25 mouse cellular contexts compared by ENCODE assay signal in genomic region chr6:76378674-76379073, GRCm38 (mm10).
DNase-seq lines count a peak whose midpoint lies in the region; ATAC-seq and TF ChIP-seq lines count a peak whose summit lies in the region.
"Had no signal": no experiment of that assay in that cellular context is flagged by ENCODE, and none has a peak within 500 bp of the region (broad histone marks: within the 10 kb centered on the region; RNA-seq: fewer than 3 reads in every experiment).

No protein-coding gene starts in this region.

- DNase-seq in ES-CJ7 (ENCODE audit: low read depth, low spot score) (peak; percentile 77), R1 (ENCODE audit: low read depth, low spot score) (peak; percentile 47), ZHBTc4 (ENCODE audit: low read depth, low spot score) (peak; percentile 63)
- no peak for DNase-seq in embryonic facial prominence, embryonic 10.5 days (ENCODE audit: low spot score)
- no peak for DNase-seq in liver, embryonic 11.5 days (ENCODE audit: low spot score)
- DNase-seq: adrenal gland, adult 2 months; adrenal gland, postnatal 10 days; adrenal gland, postnatal 25 days; cerebellum, adult 11 months; cerebellum, adult 18-20 months; cerebellum, adult 8-10 months; cerebellum, adult 9-11 months; cerebellum, postnatal 14 days; cerebellum, postnatal 36 days had no signal

- no peak overlapping the region for H3K9ac ChIP-seq in ES-Bruce4 (ENCODE audit: low read depth, poor library complexity, severe bottlenecking)
- H3K9ac ChIP-seq in liver, embryonic 11.5 days (ENCODE audit: low read depth, low read length) = no peak overlapping the region
- H3K9ac ChIP-seq in intestine, embryonic 15.5 days = no peak overlapping the region
- H3K9ac ChIP-seq: embryonic facial prominence, embryonic 13.5 days; embryonic facial prominence, embryonic 15.5 days; forebrain, embryonic 12.5 days had no signal

- peak; percentile 86 for TF ChIP-seq EP300 in ES-Bruce4 (IDR thresholded peaks at IDR 0.05; ENCODE audit: insufficient read depth, low read depth, low read length)

- 80% methylated on average over 3 of the region's 3 CpGs for WGBS in embryonic facial prominence, embryonic 10.5 days
- WGBS in liver, embryonic 11.5 days = 74% methylated on average over 3 of the region's 3 CpGs
- WGBS in intestine, embryonic 15.5 days = 80% methylated on average over 3 of the region's 3 CpGs

- H3K27me3 ChIP-seq in ES-Bruce4 (ENCODE audit: control insufficient read depth, insufficient read depth, low read length, poor library complexity, severe bottlenecking) = no peaks in the 10 kb centered on the region
- no peaks in the 10 kb centered on the region for H3K27me3 ChIP-seq in embryonic facial prominence, embryonic 10.5 days (replicated peaks; ENCODE audit: low read depth, poor library complexity, severe bottlenecking)
- no peaks in the 10 kb centered on the region for H3K27me3 ChIP-seq in liver, embryonic 11.5 days (replicated peaks; ENCODE audit: control insufficient read depth, insufficient read depth, low read length)
- no peaks in the 10 kb centered on the region for H3K27me3 ChIP-seq in intestine, embryonic 15.5 days (replicated peaks)
- H3K27me3 ChIP-seq: embryonic facial prominence, embryonic 13.5 days; embryonic facial prominence, embryonic 15.5 days; forebrain, embryonic 12.5 days; Patski had no signal

- no peak for TF ChIP-seq POLR2A in ES-Bruce4 (IDR thresholded peaks at IDR 0.05; ENCODE audit: insufficient read depth, low read length)

- H3K4me1 ChIP-seq in ES-Bruce4 (ENCODE audit: control insufficient read depth, insufficient read depth, low read length) = peaks cover 2% of the 10 kb centered on the region
- H3K4me1 ChIP-seq in embryonic facial prominence, embryonic 10.5 days = no peaks in the 10 kb centered on the region
- no peaks in the 10 kb centered on the region for H3K4me1 ChIP-seq in liver, embryonic 11.5 days (replicated peaks; ENCODE audit: control insufficient read depth, insufficient read depth, low read length)
- no peaks in the 10 kb centered on the region for H3K4me1 ChIP-seq in intestine, embryonic 15.5 days (replicated peaks)
- H3K4me1 ChIP-seq: embryonic facial prominence, embryonic 13.5 days; embryonic facial prominence, embryonic 15.5 days; forebrain, embryonic 10.5 days; forebrain, embryonic 12.5 days had no signal

- no peak overlapping the region for H3K4me3 ChIP-seq in ES-Bruce4 (ENCODE audit: low read depth, low read length)
- no peak overlapping the region for H3K4me3 ChIP-seq in embryonic facial prominence, embryonic 10.5 days
- no peak overlapping the region for H3K4me3 ChIP-seq in liver, embryonic 11.5 days (ENCODE audit: low read depth, low read length)
- H3K4me3 ChIP-seq in intestine, embryonic 15.5 days (replicated peaks) = no peak overlapping the region
- H3K4me3 ChIP-seq: embryonic facial prominence, embryonic 13.5 days; embryonic facial prominence, embryonic 15.5 days; erythroblast, embryonic 14.5 days; forebrain, embryonic 10.5 days; forebrain, embryonic 12.5 days had no signal

- H3K9me3 ChIP-seq in ES-Bruce4 (replicated peaks; ENCODE audit: control insufficient read depth, insufficient read depth, low read length, poor library complexity, severe bottlenecking) = peaks cover 2% of the 10 kb centered on the region; the same call in 1 of the 2 replicates
- H3K9me3 ChIP-seq in embryonic facial prominence, embryonic 10.5 days = no peaks in the 10 kb centered on the region
- H3K9me3 ChIP-seq in liver, embryonic 11.5 days (ENCODE audit: control insufficient read depth, low read length) = no peaks in the 10 kb centered on the region
- no peaks in the 10 kb centered on the region for H3K9me3 ChIP-seq in intestine, embryonic 15.5 days
- H3K9me3 ChIP-seq: embryonic facial prominence, embryonic 13.5 days; embryonic facial prominence, embryonic 15.5 days; forebrain, embryonic 10.5 days; forebrain, embryonic 12.5 days; G1E had no signal

- no peak overlapping the region for H3K4me2 ChIP-seq in liver, embryonic 11.5 days
- no peak overlapping the region for H3K4me2 ChIP-seq in intestine, embryonic 15.5 days (replicated peaks)
- H3K4me2 ChIP-seq: embryonic facial prominence, embryonic 13.5 days; embryonic facial prominence, embryonic 15.5 days; forebrain, embryonic 12.5 days had no signal

- peak overlapping the region; percentile 74 for H3K27ac ChIP-seq in ES-Bruce4 (ENCODE audit: insufficient read depth, low read length)
- H3K27ac ChIP-seq in embryonic facial prominence, embryonic 10.5 days (replicated peaks) = no peak overlapping the region
- H3K27ac ChIP-seq in liver, embryonic 11.5 days (ENCODE audit: low read depth, low read length) = no peak overlapping the region
- no peak overlapping the region for H3K27ac ChIP-seq in intestine, embryonic 15.5 days
- H3K27ac ChIP-seq: embryonic facial prominence, embryonic 13.5 days; embryonic facial prominence, embryonic 15.5 days; forebrain, embryonic 10.5 days; forebrain, embryonic 12.5 days had no signal

- TF ChIP-seq CTCF in ES-Bruce4 (IDR thresholded peaks at IDR 0.05; ENCODE audit: low read depth, low read length) = no peak

- ATAC-seq in liver, embryonic 11.5 days (replicated peaks; ENCODE audit: low FRiP score) = no peak
- no peak for ATAC-seq in intestine, embryonic 15.5 days
- ATAC-seq: forebrain, embryonic 14.5 days; forebrain, embryonic 16.5 days; Patski had no signal

- no peaks in the 10 kb centered on the region for H3K36me3 ChIP-seq in ES-Bruce4 (ENCODE audit: control insufficient read depth, insufficient read depth, low read length, poor library complexity, severe bottlenecking)
- H3K36me3 ChIP-seq in embryonic facial prominence, embryonic 10.5 days (replicated peaks) = no peaks in the 10 kb centered on the region
- H3K36me3 ChIP-seq in liver, embryonic 11.5 days (ENCODE audit: control insufficient read depth, insufficient read depth, low read length) = no peaks in the 10 kb centered on the region
- H3K36me3 ChIP-seq in intestine, embryonic 15.5 days = no peaks in the 10 kb centered on the region
- H3K36me3 ChIP-seq: embryonic facial prominence, embryonic 13.5 days; embryonic facial prominence, embryonic 15.5 days; forebrain, embryonic 10.5 days; forebrain, embryonic 12.5 days; G1E had no signal

Comparison
In these comparisons a context has a peak if more than half of its experiments do, and no peak if none do; other contexts are left out.
1. DNase-seq: peak in ES-CJ7 (single experiment), R1 (single experiment) and ZHBTc4 (single experiment); none in embryonic facial prominence, embryonic 10.5 days (single experiment) and liver, embryonic 11.5 days (single experiment).